In the genomic region with DNA sequence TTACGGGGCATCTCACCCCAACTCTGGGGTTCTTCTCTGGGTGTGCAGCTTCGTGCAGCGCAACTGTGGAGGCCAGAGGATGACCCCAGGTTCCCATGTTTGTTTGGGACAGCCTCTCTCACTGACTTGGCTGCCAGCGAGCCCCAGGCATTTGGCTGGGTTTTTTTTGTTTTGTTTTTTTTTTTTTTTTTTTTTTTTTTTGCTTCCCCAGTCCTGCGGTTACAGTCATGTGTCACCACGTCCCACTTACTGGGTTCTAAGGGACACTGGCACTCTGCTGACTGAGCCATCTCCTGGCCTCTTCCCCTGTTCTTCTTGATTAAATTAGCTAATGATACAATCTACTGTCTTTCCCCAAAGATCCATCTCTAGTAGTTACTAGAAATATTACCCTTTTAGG, we compare ENCODE assay signal across 15 mouse cellular contexts. TPM values are rescaled to one million over a fixed set of nuclear protein-coding genes. Genes with fewer than 3 reads are reported as not detected.
DNase-seq lines count a peak whose midpoint lies in the region; ATAC-seq and TF ChIP-seq lines count a peak whose summit lies in the region.
"Had no signal": no experiment of that assay in that cellular context is flagged by ENCODE, and none has a peak within 500 bp of the region (broad histone marks: within the 10 kb centered on the region; RNA-seq: fewer than 3 reads in every experiment).

No protein-coding gene starts in this region.

- H3K27me3 ChIP-seq in heart, postnatal 0 days (ENCODE audit: control insufficient read depth, insufficient read depth, low read length), result no peaks in the 10 kb centered on the region
- no peaks in the 10 kb centered on the region for H3K27me3 ChIP-seq in liver, adult 2 months (ENCODE audit: control insufficient read depth, insufficient read depth, low read length)
- peaks cover 15% of the 10 kb centered on the region; the same call in 1 of the 2 replicates for H3K27me3 ChIP-seq in liver, embryonic 12.5 days (replicated peaks)
- H3K27me3 ChIP-seq in forebrain, embryonic 11.5 days (ENCODE audit: control insufficient read depth, insufficient read depth, low read length), result no peaks in the 10 kb centered on the region

- 45% methylated on average over 6 of the region's 6 CpGs for WGBS in heart, postnatal 0 days
- 14% methylated on average over 6 of the region's 6 CpGs for WGBS in liver, adult 2 months
- WGBS in liver, embryonic 12.5 days (ENCODE audit: insufficient replicate concordance), result 35% methylated on average over 6 of the region's 6 CpGs
- 74% methylated on average over 6 of the region's 6 CpGs for WGBS in forebrain, embryonic 11.5 days

- peaks cover 7% of the 10 kb centered on the region; the same call in 1 of the 2 replicates for H3K79me2 ChIP-seq in liver, adult 2 months (ENCODE audit: control insufficient read depth, insufficient read depth, low read length)

- TF ChIP-seq CTCF in heart, postnatal 0 days (IDR thresholded peaks at IDR 0.05; ENCODE audit: low read depth), result no peak
- no peak for TF ChIP-seq CTCF in liver, adult 2 months (IDR thresholded peaks at IDR 0.05; ENCODE audit: low read depth, low read length)
- no peak for TF ChIP-seq CTCF in bone marrow macrophage, adult 2 months (IDR thresholded peaks at IDR 0.05; ENCODE audit: low read depth, low read length)

- peak overlapping the region; percentile 26; the same call in 1 of the 2 replicates for H3K4me2 ChIP-seq in heart, postnatal 0 days (ENCODE audit: low read depth, low read length)
- H3K4me2 ChIP-seq in liver, embryonic 12.5 days, result no peak overlapping the region
- H3K4me2 ChIP-seq in forebrain, embryonic 11.5 days (ENCODE audit: low read depth, low read length, severe bottlenecking), result no peak overlapping the region
- H3K4me2 ChIP-seq: forebrain, embryonic 12.5 days; lung, embryonic 14.5 days had no signal

- ATAC-seq in heart, postnatal 0 days (ENCODE audit: insufficient read depth, low read depth), result no peak
- ATAC-seq in liver, embryonic 12.5 days, result no peak
- ATAC-seq in forebrain, embryonic 11.5 days (replicated peaks; ENCODE audit: low FRiP score), result no peak

- H3K4me3 ChIP-seq in heart, postnatal 0 days (ENCODE audit: low read depth, low read length), result no peak overlapping the region
- H3K4me3 ChIP-seq in liver, adult 2 months (ENCODE audit: insufficient read depth, low read depth, low read length), result no peak overlapping the region
- H3K4me3 ChIP-seq in liver, embryonic 12.5 days, result no peak overlapping the region
- H3K4me3 ChIP-seq in bone marrow macrophage, adult 2 months (ENCODE audit: insufficient read depth, low read length), result no peak overlapping the region
- H3K4me3 ChIP-seq in forebrain, embryonic 11.5 days (ENCODE audit: low read depth, low read length), result no peak overlapping the region
- H3K4me3 ChIP-seq: forebrain, embryonic 12.5 days; limb, embryonic 10.5 days had no signal

- no peak for TF ChIP-seq EP300 in heart, postnatal 0 days (IDR thresholded peaks at IDR 0.05; ENCODE audit: low read depth)

- no peak for TF ChIP-seq POLR2A in liver, adult 2 months (IDR thresholded peaks at IDR 0.05; ENCODE audit: extremely low read depth, insufficient read depth, low read length)
- no peak for TF ChIP-seq POLR2A in bone marrow macrophage, adult 2 months (IDR thresholded peaks at IDR 0.05; ENCODE audit: borderline replicate concordance, low read depth, low read length)

- DNase-seq in heart, postnatal 0 days (ENCODE audit: low spot score), result no peak
- no peak for DNase-seq in heart, postnatal 14 days
- peak; percentile 84 for DNase-seq in liver, adult 2 months (ENCODE audit: extremely low read depth, low read depth, low spot score)
- DNase-seq in 416B (ENCODE audit: low read depth), result peak; percentile 48
- no peak for DNase-seq in gastrocnemius, postnatal 10 days
- DNase-seq in forebrain, embryonic 11.5 days (ENCODE audit: low spot score), result no peak
- DNase-seq: adrenal gland, postnatal 36 days; heart, adult 11 months; heart, postnatal 36 days; lung, embryonic 14.5 days had no signal

- intact Hi-C loops in heart, postnatal 14 days (cut with DNase I), result no loop called here

- no peaks in the 10 kb centered on the region for H3K36me3 ChIP-seq in heart, postnatal 0 days (replicated peaks; ENCODE audit: control insufficient read depth, insufficient read depth, low read length)
- H3K36me3 ChIP-seq in liver, adult 2 months (ENCODE audit: control insufficient read depth, insufficient read depth, low read length), result no peaks in the 10 kb centered on the region
- no peaks in the 10 kb centered on the region for H3K36me3 ChIP-seq in liver, embryonic 12.5 days
- H3K36me3 ChIP-seq in forebrain, embryonic 11.5 days (ENCODE audit: control insufficient read depth, insufficient read depth, low read length), result no peaks in the 10 kb centered on the region
- H3K36me3 ChIP-seq: limb, embryonic 10.5 days had no signal

- peak overlapping the region; percentile 61; the same call in 1 of the 2 replicates for H3K27ac ChIP-seq in heart, postnatal 0 days (ENCODE audit: low read depth)
- H3K27ac ChIP-seq in liver, adult 2 months (replicated peaks; ENCODE audit: insufficient read depth, low read depth, low read length), result peak overlapping the region; percentile 29
- H3K27ac ChIP-seq in liver, embryonic 12.5 days, result no peak overlapping the region
- H3K27ac ChIP-seq in bone marrow macrophage, adult 2 months (ENCODE audit: insufficient read depth, low read depth, low read length), result peak overlapping the region; percentile 86
- H3K27ac ChIP-seq in forebrain, embryonic 11.5 days (ENCODE audit: low read depth, low read length), result no peak overlapping the region
- H3K27ac ChIP-seq: limb, embryonic 10.5 days had no signal

- H3K9ac ChIP-seq in heart, postnatal 0 days (replicated peaks; ENCODE audit: low read depth, low read length), result no peak overlapping the region; the same call in 1 of the 2 replicates
- no peak overlapping the region for H3K9ac ChIP-seq in liver, adult 2 months (ENCODE audit: low read depth, low read length)
- H3K9ac ChIP-seq in liver, embryonic 12.5 days, result no peak overlapping the region
- no peak overlapping the region for H3K9ac ChIP-seq in forebrain, embryonic 11.5 days (ENCODE audit: low read length)
- H3K9ac ChIP-seq: forebrain, embryonic 12.5 days; lung, embryonic 14.5 days had no signal

- H3K4me1 ChIP-seq in heart, postnatal 0 days (ENCODE audit: control insufficient read depth, insufficient read depth), result peaks cover 31% of the 10 kb centered on the region
- peaks cover 16% of the 10 kb centered on the region for H3K4me1 ChIP-seq in liver, adult 2 months (ENCODE audit: control insufficient read depth, insufficient read depth, low read length)
- H3K4me1 ChIP-seq in liver, embryonic 12.5 days, result peaks cover 43% of the 10 kb centered on the region
- peaks cover 57% of the 10 kb centered on the region for H3K4me1 ChIP-seq in bone marrow macrophage, adult 2 months (ENCODE audit: control insufficient read depth, insufficient read depth, low read length)
- H3K4me1 ChIP-seq in forebrain, embryonic 11.5 days (replicated peaks; ENCODE audit: control insufficient read depth, insufficient read depth, low read length), result peaks cover 13% of the 10 kb centered on the region

- H3K9me3 ChIP-seq in heart, postnatal 0 days (replicated peaks; ENCODE audit: control insufficient read depth, low read length), result no peaks in the 10 kb centered on the region
- no peaks in the 10 kb centered on the region for H3K9me3 ChIP-seq in liver, embryonic 12.5 days (replicated peaks)
- no peaks in the 10 kb centered on the region for H3K9me3 ChIP-seq in forebrain, embryonic 11.5 days (ENCODE audit: control insufficient read depth, low read length)
- H3K9me3 ChIP-seq: forebrain, embryonic 12.5 days; G1E; limb, embryonic 10.5 days had no signal

RNA-seq across cellular contexts. Expression of a gene that starts 29.8 kb away (rescaled TPM):
- total RNA-seq in heart, postnatal 0 days (2014; rRNA removed; ENCODE audit: low replicate concordance), result 0.97 and 5.0 TPM in 2 replicates
- polyA plus RNA-seq in heart, postnatal 0 days (2015; fragmentation: Nextera tagmentation; extraction: Ambion mirVana), result 0.97 and 1.3 TPM in 2 replicates
- total RNA-seq in heart, postnatal 14 days (2021), result 1 to 10 TPM; 3.2 to 5.4 TPM
- 0.09 and 0.60 TPM in 2 replicates for total RNA-seq in liver, adult 2 months (2014; rRNA removed)
- 1.2 and 1.4 TPM in 2 replicates for polyA plus RNA-seq in liver, adult 2 months (2012; rRNA removed)
- 1.3 and 1.4 TPM in 2 replicates for polyA plus RNA-seq in liver, embryonic 12.5 days (2016; fragmentation: Nextera tagmentation; extraction: Ambion mirVana)
- 1.5 and 1.9 TPM in 2 replicates for polyA plus RNA-seq in bone marrow macrophage, adult 2 months (2012; ENCODE audit: insufficient read depth, insufficient read length, missing spikeins)
- 1 to 10 TPM; 1.5 to 1.8 TPM for total RNA-seq in gastrocnemius, postnatal 10 days (2021)
- polyA plus RNA-seq in forebrain, embryonic 11.5 days (2014; fragmentation: Nextera tagmentation; extraction: Ambion mirVana), result 8.7 and 9.4 TPM in 2 replicates

Comparison
In these comparisons a context has a peak if more than half of its experiments do, and no peak if none do; other contexts are left out.
1. H3K27ac ChIP-seq: peak in heart, postnatal 0 days (single experiment), liver, adult 2 months (single experiment) and bone marrow macrophage, adult 2 months (single experiment); none in liver, embryonic 12.5 days (single experiment) and forebrain, embryonic 11.5 days (single experiment).
2. DNase-seq: peak in liver, adult 2 months (single experiment) and 416B (single experiment); none in heart, postnatal 0 days (single experiment), heart, postnatal 14 days (0 of 2), gastrocnemius, postnatal 10 days (single experiment) and forebrain, embryonic 11.5 days (single experiment).